Mouse (Mus musculus) right cerebral cortex, postnatal 36 days (tissue): Measurements from ENCODE around the gene Akap2.

ENCODE experiments used
- DNase-seq, 2 experiments: peaks; one replicate each; pipeline ENCODE4 v3.0.0; 2022; ENCODE audit warnings: low spot score in 2 of 2, mixed read lengths in 1 of 2

Akap2 gene

GRCm38 (mm10) chr4:57794547-57794946 lies 77.1 kb downstream of the Akap2 start:
- DNase-seq: no peak

GRCm38 (mm10) chr4:57797548-57798285 lies 80.3 kb downstream of the Akap2 start:
- no peak for DNase-seq

GRCm38 (mm10) chr4:57798286-57799018 lies 81.0 kb downstream of the Akap2 start:
- no peak for DNase-seq

- no peak for DNase-seq
Measured at GRCm38 (mm10) chr4:57799297-57799696, 81.8 kb downstream of the Akap2 start.

GRCm38 (mm10) chr4:57801239-57801638 lies 83.8 kb downstream of the Akap2 start:
- no peak for DNase-seq

- DNase-seq: no peak
Measured at GRCm38 (mm10) chr4:57801986-57802385, 84.5 kb downstream of the Akap2 start.

GRCm38 (mm10) chr4:57802411-57802810 lies 85.0 kb downstream of the Akap2 start:
- no peak for DNase-seq

GRCm38 (mm10) chr4:57804902-57805301 lies 87.4 kb downstream of the Akap2 start:
- no peak for DNase-seq

GRCm38 (mm10) chr4:57809449-57809848 lies 92.0 kb downstream of the Akap2 start:
- no peak for DNase-seq

- DNase-seq: no peak
Measured at GRCm38 (mm10) chr4:57812075-57812474, 94.6 kb downstream of the Akap2 start.

- no peak for DNase-seq
Measured at GRCm38 (mm10) chr4:57812916-57813575, 95.6 kb downstream of the Akap2 start.

GRCm38 (mm10) chr4:57813576-57813945 lies 96.1 kb downstream of the Akap2 start:
- no peak for DNase-seq

GRCm38 (mm10) chr4:57815355-57815754 lies 97.9 kb downstream of the Akap2 start:
- no peak for DNase-seq

GRCm38 (mm10) chr4:57816146-57816545 lies 98.7 kb downstream of the Akap2 start:
- no peak for DNase-seq

- no peak for DNase-seq
Measured at GRCm38 (mm10) chr4:57820839-57821374, 103.5 kb downstream of the Akap2 start.

- DNase-seq: no peak
Measured at GRCm38 (mm10) chr4:57821556-57822356, 104.3 kb downstream of the Akap2 start.

GRCm38 (mm10) chr4:57822641-57823040 lies 105.2 kb downstream of the Akap2 start:
- no peak for DNase-seq

- no peak for DNase-seq
Measured at GRCm38 (mm10) chr4:57824626-57825240, 107.3 kb downstream of the Akap2 start.

GRCm38 (mm10) chr4:57826272-57826671 lies 108.8 kb downstream of the Akap2 start:
- no peak for DNase-seq

- no peak for DNase-seq
Measured at GRCm38 (mm10) chr4:57829131-57829530, 111.7 kb downstream of the Akap2 start.

GRCm38 (mm10) chr4:57829740-57830139 lies 112.3 kb downstream of the Akap2 start:
- DNase-seq: no peak
